Mouse (Mus musculus): Measurements from ENCODE around the gene Pla2g10. TPM values are rescaled to one million over a fixed set of nuclear protein-coding genes. Genes with fewer than 3 reads are reported as not detected.
"Not testable (repeated sequence)": the region's sequence is repeated elsewhere in the genome, so short reads cannot be mapped to it uniquely, and the experiment has no call there.

The Pla2g10 gene
- not detected in 2 replicates for polyA plus RNA-seq (2014; fragmentation: Nextera tagmentation; extraction: Ambion mirVana)

- H3K36me3 ChIP-seq (ENCODE audit: control insufficient read depth, insufficient read depth, low read length), result no peaks in the 10 kb centered on the region
- H3K4me1 ChIP-seq (ENCODE audit: control insufficient read depth, insufficient read depth, low read length), result no peaks in the 10 kb centered on the region
- H3K27ac ChIP-seq (ENCODE audit: low read depth, low read length), result no peak within 1 kb of the TSS
- no peak within 1 kb of the TSS for H3K9ac ChIP-seq (ENCODE audit: low read depth, low read length)
- peak within 1 kb of the TSS; percentile 65 for H3K4me2 ChIP-seq
- WGBS (ENCODE audit: insufficient replicate concordance), result 8% methylated on average over 26 of the region's 26 CpGs
- ATAC-seq (replicated peaks; ENCODE audit: insufficient number of reproducible peaks, low FRiP score, low TSS enrichment), result 0 out of 2 replicates have a peak, but pooled peaks have one; percentile 39
- H3K27me3 ChIP-seq (ENCODE audit: control insufficient read depth, insufficient read depth, low read length), result no peaks in the 10 kb centered on the region
- no peaks in the 10 kb centered on the region for H3K9me3 ChIP-seq (replicated peaks; ENCODE audit: control insufficient read depth, low read length)
- H3K4me3 ChIP-seq (ENCODE audit: low read depth, low read length), result peak within 1 kb of the TSS; percentile 25
These were observed at the start of gene Pla2g10 for GRCm38 (mm10) chr16:13730285-13731255. Pla2g10 (minus strand) TSS chr16:13730983.

GRCm38 (mm10) chr16:13774651-13775050 lies 43.9 kb upstream of the Pla2g10 start:
- H3K4me2 ChIP-seq; H3K4me1 ChIP-seq (ENCODE audit: control insufficient read depth, insufficient read depth, low read length); H3K9me3 ChIP-seq (replicated peaks; ENCODE audit: control insufficient read depth, low read length); ATAC-seq (replicated peaks; ENCODE audit: insufficient number of reproducible peaks, low FRiP score, low TSS enrichment); H3K4me3 ChIP-seq (ENCODE audit: low read depth, low read length); H3K27ac ChIP-seq (ENCODE audit: low read depth, low read length); H3K9ac ChIP-seq (ENCODE audit: low read depth, low read length); H3K27me3 ChIP-seq (ENCODE audit: control insufficient read depth, insufficient read depth, low read length); H3K36me3 ChIP-seq (ENCODE audit: control insufficient read depth, insufficient read depth, low read length): not testable (repeated sequence)
- WGBS (ENCODE audit: insufficient replicate concordance), result 72% methylated on average over 3 of the region's 3 CpGs

GRCm38 (mm10) chr16:13774011-13774410 lies 43.2 kb upstream of the Pla2g10 start:
- not testable (repeated sequence) for H3K36me3 ChIP-seq (ENCODE audit: control insufficient read depth, insufficient read depth, low read length); H3K27me3 ChIP-seq (ENCODE audit: control insufficient read depth, insufficient read depth, low read length); ATAC-seq (replicated peaks; ENCODE audit: insufficient number of reproducible peaks, low FRiP score, low TSS enrichment); H3K4me2 ChIP-seq; H3K9me3 ChIP-seq (replicated peaks; ENCODE audit: control insufficient read depth, low read length); H3K4me1 ChIP-seq (ENCODE audit: control insufficient read depth, insufficient read depth, low read length); H3K27ac ChIP-seq (ENCODE audit: low read depth, low read length); H3K4me3 ChIP-seq (ENCODE audit: low read depth, low read length); H3K9ac ChIP-seq (ENCODE audit: low read depth, low read length)
- 87% methylated on average over 2 of the region's 2 CpGs for WGBS (ENCODE audit: insufficient replicate concordance)

GRCm38 (mm10) chr16:13772051-13772450 lies 41.3 kb upstream of the Pla2g10 start:
- not testable (repeated sequence) for H3K4me1 ChIP-seq (ENCODE audit: control insufficient read depth, insufficient read depth, low read length); H3K9ac ChIP-seq (ENCODE audit: low read depth, low read length); H3K27ac ChIP-seq (ENCODE audit: low read depth, low read length); ATAC-seq (replicated peaks; ENCODE audit: insufficient number of reproducible peaks, low FRiP score, low TSS enrichment); H3K4me2 ChIP-seq; H3K36me3 ChIP-seq (ENCODE audit: control insufficient read depth, insufficient read depth, low read length); H3K9me3 ChIP-seq (replicated peaks; ENCODE audit: control insufficient read depth, low read length); H3K27me3 ChIP-seq (ENCODE audit: control insufficient read depth, insufficient read depth, low read length); H3K4me3 ChIP-seq (ENCODE audit: low read depth, low read length)
- WGBS (ENCODE audit: insufficient replicate concordance), result 80% methylated on average over 5 of the region's 5 CpGs

- H3K27ac ChIP-seq (ENCODE audit: low read depth, low read length); H3K9me3 ChIP-seq (replicated peaks; ENCODE audit: control insufficient read depth, low read length); H3K4me2 ChIP-seq; H3K9ac ChIP-seq (ENCODE audit: low read depth, low read length); H3K4me3 ChIP-seq (ENCODE audit: low read depth, low read length); H3K36me3 ChIP-seq (ENCODE audit: control insufficient read depth, insufficient read depth, low read length); ATAC-seq (replicated peaks; ENCODE audit: insufficient number of reproducible peaks, low FRiP score, low TSS enrichment); H3K4me1 ChIP-seq (ENCODE audit: control insufficient read depth, insufficient read depth, low read length); H3K27me3 ChIP-seq (ENCODE audit: control insufficient read depth, insufficient read depth, low read length): not testable (repeated sequence)
- WGBS (ENCODE audit: insufficient replicate concordance), result 67% methylated on average over 4 of the region's 4 CpGs
These were observed 40.8 kb upstream of the Pla2g10 start for GRCm38 (mm10) chr16:13771603-13772002.

- Histone ChIP-seq H3K27me3 (ENCODE audit: control insufficient read depth, insufficient read depth, low read length) (no peaks in the 10 kb centered on the region), H3K36me3 (ENCODE audit: control insufficient read depth, insufficient read depth, low read length) (no peaks in the 10 kb centered on the region), H3K9ac (ENCODE audit: low read depth, low read length) (no peak overlapping the region), H3K4me1 (ENCODE audit: control insufficient read depth, insufficient read depth, low read length) (no peaks in the 10 kb centered on the region), H3K4me3 (ENCODE audit: low read depth, low read length) (no peak overlapping the region), H3K9me3 (replicated peaks; ENCODE audit: control insufficient read depth, low read length) (no peaks in the 10 kb centered on the region), H3K4me2 (no peak overlapping the region), H3K27ac (ENCODE audit: low read depth, low read length) (no peak overlapping the region)
- ATAC-seq (replicated peaks; ENCODE audit: insufficient number of reproducible peaks, low FRiP score, low TSS enrichment), result no peak
These were observed 35.6 kb upstream of the Pla2g10 start for GRCm38 (mm10) chr16:13766367-13766766.

- H3K27me3 ChIP-seq (ENCODE audit: control insufficient read depth, insufficient read depth, low read length), result no peaks in the 10 kb centered on the region
- H3K4me1 ChIP-seq (ENCODE audit: control insufficient read depth, insufficient read depth, low read length), result no peaks in the 10 kb centered on the region
- no peak overlapping the region for H3K4me2 ChIP-seq
- H3K9me3 ChIP-seq (replicated peaks; ENCODE audit: control insufficient read depth, low read length), result no peaks in the 10 kb centered on the region
- no peak overlapping the region for H3K9ac ChIP-seq (ENCODE audit: low read depth, low read length)
- ATAC-seq (replicated peaks; ENCODE audit: insufficient number of reproducible peaks, low FRiP score, low TSS enrichment), result no peak
- 61% methylated on average over 3 of the region's 3 CpGs for WGBS (ENCODE audit: insufficient replicate concordance)
- no peak overlapping the region for H3K27ac ChIP-seq (ENCODE audit: low read depth, low read length)
- H3K4me3 ChIP-seq (ENCODE audit: low read depth, low read length), result no peak overlapping the region
- H3K36me3 ChIP-seq (ENCODE audit: control insufficient read depth, insufficient read depth, low read length), result no peaks in the 10 kb centered on the region
These were observed 33.7 kb upstream of the Pla2g10 start for GRCm38 (mm10) chr16:13764519-13764918.

- H3K27ac ChIP-seq (ENCODE audit: low read depth, low read length); H3K36me3 ChIP-seq (ENCODE audit: control insufficient read depth, insufficient read depth, low read length); H3K4me1 ChIP-seq (ENCODE audit: control insufficient read depth, insufficient read depth, low read length); H3K9me3 ChIP-seq (replicated peaks; ENCODE audit: control insufficient read depth, low read length); H3K4me3 ChIP-seq (ENCODE audit: low read depth, low read length); H3K9ac ChIP-seq (ENCODE audit: low read depth, low read length); ATAC-seq (replicated peaks; ENCODE audit: insufficient number of reproducible peaks, low FRiP score, low TSS enrichment); H3K4me2 ChIP-seq; H3K27me3 ChIP-seq (ENCODE audit: control insufficient read depth, insufficient read depth, low read length): not testable (repeated sequence)
- WGBS (ENCODE audit: insufficient replicate concordance), result 78% methylated on average over 1 of the region's 1 CpGs
These were observed 32.0 kb upstream of the Pla2g10 start for GRCm38 (mm10) chr16:13762807-13763206.

GRCm38 (mm10) chr16:13757823-13758222 lies 27.0 kb upstream of the Pla2g10 start:
- Histone ChIP-seq H3K4me1 (ENCODE audit: control insufficient read depth, insufficient read depth, low read length) (no peaks in the 10 kb centered on the region), H3K36me3 (ENCODE audit: control insufficient read depth, insufficient read depth, low read length) (no peaks in the 10 kb centered on the region), H3K27ac (ENCODE audit: low read depth, low read length) (no peak overlapping the region), H3K4me2 (no peak overlapping the region), H3K9ac (ENCODE audit: low read depth, low read length) (no peak overlapping the region), H3K4me3 (ENCODE audit: low read depth, low read length) (no peak overlapping the region), H3K27me3 (ENCODE audit: control insufficient read depth, insufficient read depth, low read length) (no peaks in the 10 kb centered on the region), H3K9me3 (replicated peaks; ENCODE audit: control insufficient read depth, low read length) (no peaks in the 10 kb centered on the region)
- 86% methylated on average over 2 of the region's 2 CpGs for WGBS (ENCODE audit: insufficient replicate concordance)
- ATAC-seq (replicated peaks; ENCODE audit: insufficient number of reproducible peaks, low FRiP score, low TSS enrichment), result no peak

All from heart, embryonic 11.5 days (tissue).